Mouse (Mus musculus) embryonic fibroblast, embryonic 13.5 days (primary cell): ENCODE results near the gene Gtf2f2. TPM values are rescaled to one million over a fixed set of nuclear protein-coding genes. Genes with fewer than 3 reads are reported as not detected.

Experiments used
- H3K27ac ChIP-seq: 2 replicates; pipeline ENCODE4 v1.5.1; 2012; ENCODE audit warnings: low read length, control low read depth, inconsistent platforms; ENCODE audit not compliant: insufficient read depth
- H3K4me1 ChIP-seq: 2 replicates; pipeline ENCODE4 v1.6.1; 2011; ENCODE audit warnings: low read length; ENCODE audit not compliant: control insufficient read depth, insufficient read depth
- H3K4me3 ChIP-seq: 2 replicates; pipeline ENCODE4 v1.5.1; 2011; ENCODE audit warnings: mild to moderate bottlenecking, control low read depth, low read length; ENCODE audit not compliant: insufficient read depth
- CTCF ChIP-seq: IDR thresholded peaks from 2 replicates; pipeline ENCODE4 v1.5.1; 2011; ENCODE audit warnings: mild to moderate bottlenecking, control low read depth, low read length, moderate library complexity, borderline replicate concordance; ENCODE audit not compliant: insufficient read depth
- POLR2A ChIP-seq: IDR thresholded peaks from 2 replicates; pipeline ENCODE4 v1.6.1; 2011; ENCODE audit warnings: low read depth, mild to moderate bottlenecking, control low read depth, low read length, moderate library complexity
- polyA plus RNA-seq: library from polyadenylated mRNA; stranded (reverse); fragments of >200 nt; gene quantifications from 2 replicates; pipeline ENCODE4 v1.2.4, GENCODE M21; 2011; ENCODE audit warnings: low read depth; ENCODE audit not compliant: missing spikeins, insufficient read length

Gtf2f2 gene
- polyA plus RNA-seq, 1 experiment, result 23.9 TPM

DNA sequence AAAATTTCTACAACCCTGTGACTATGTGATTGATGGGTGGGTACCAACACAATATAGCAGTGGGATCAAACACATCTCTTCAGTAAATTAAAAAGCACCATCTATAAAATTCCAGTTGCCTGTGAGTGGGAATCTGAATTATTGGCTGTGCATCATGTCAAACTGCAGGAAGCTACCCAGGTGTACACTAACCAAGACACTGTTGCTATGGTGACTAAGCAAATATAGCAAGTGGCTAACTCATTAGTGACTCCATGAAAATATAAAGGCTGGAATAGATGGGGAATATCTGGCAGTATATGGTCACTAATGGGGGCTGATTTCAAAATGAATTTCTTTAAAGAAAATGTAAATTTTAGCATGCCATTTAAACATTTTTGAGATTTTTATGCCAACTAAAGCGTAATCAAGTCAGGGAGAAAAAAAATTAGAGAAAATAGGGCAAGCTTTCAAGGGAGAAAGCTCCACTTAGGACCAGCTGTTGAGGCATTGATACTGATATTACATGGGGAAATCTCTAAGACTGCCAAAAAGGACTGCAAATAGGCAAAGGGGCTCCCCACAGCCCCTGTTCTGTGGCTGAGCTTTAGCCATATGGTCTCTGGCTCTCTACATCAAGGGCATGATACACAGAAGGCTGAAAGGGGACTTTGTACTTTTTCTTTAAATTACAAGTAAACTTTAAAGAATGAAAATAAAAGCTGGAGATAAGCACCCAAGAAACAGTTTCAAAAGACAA is 87.2 kb downstream of the Gtf2f2 start:
- no peak overlapping the region for H3K4me3 ChIP-seq
- H3K4me1 ChIP-seq, result peaks cover 4% of the 10 kb centered on the region; the same call in 1 of the 2 replicates
- TF ChIP-seq CTCF, result no peak
- TF ChIP-seq POLR2A, result no peak
- no peak overlapping the region for H3K27ac ChIP-seq

DNA sequence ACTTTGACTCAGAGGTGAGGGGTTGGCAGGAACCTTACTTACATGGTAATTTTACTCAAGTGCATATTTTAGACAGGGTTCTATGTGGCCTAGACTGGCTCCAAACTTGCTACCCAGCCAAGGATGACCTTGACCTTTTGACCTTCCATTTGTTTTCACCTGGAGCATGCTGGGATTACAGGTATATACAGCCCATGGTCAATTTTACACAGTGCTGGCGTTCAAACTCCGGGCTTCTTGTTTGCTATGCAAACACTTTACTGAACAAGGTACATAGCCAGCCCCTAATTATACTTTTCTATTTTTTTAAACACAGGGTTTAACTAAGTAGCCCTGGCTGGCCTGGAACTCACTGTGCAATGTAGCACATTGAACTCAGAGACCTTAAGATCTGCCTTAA is 98.0 kb downstream of the Gtf2f2 start:
- H3K4me3 ChIP-seq, result no peak overlapping the region
- no peak overlapping the region for H3K27ac ChIP-seq
- no peaks in the 10 kb centered on the region for H3K4me1 ChIP-seq
- TF ChIP-seq POLR2A (no peak), CTCF (no peak)

DNA sequence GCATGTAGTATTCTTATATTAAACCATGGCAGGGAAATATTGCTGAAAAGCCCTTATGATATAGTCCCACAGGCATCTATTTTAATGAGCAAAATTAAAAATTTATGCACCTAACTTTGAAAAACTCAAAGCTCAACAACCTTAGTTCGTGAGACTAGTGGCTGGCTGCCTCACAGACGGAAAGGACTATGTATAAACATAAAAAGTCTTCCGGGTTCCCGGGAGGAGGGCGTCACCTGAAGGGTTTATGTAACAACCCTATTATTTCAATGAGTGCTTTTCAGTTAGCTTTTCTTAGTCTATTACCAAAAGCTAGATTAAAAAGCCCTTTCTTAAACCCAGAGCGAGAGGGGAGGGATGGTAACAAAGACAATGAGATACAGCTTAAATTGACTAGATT is 98.7 kb downstream of the Gtf2f2 start:
- no peaks in the 10 kb centered on the region for H3K4me1 ChIP-seq
- H3K4me3 ChIP-seq, result no peak overlapping the region
- no peak for TF ChIP-seq POLR2A
- TF ChIP-seq CTCF, result no peak
- H3K27ac ChIP-seq, result no peak overlapping the region

- no peak overlapping the region for H3K4me3 ChIP-seq
These were observed 103.7 kb downstream of the Gtf2f2 start for GRCm38 (mm10) chr14:75906931-75907330.

GRCm38 (mm10) chr14:75904972-75905371 is 105.7 kb downstream of the Gtf2f2 start:
- H3K4me3 ChIP-seq, result no peak overlapping the region

More at GRCm38 (mm10) chr14:75906931-75907330, 103.7 kb downstream of the Gtf2f2 start:
- Histone ChIP-seq H3K27ac (no peak overlapping the region), H3K4me1 (peaks cover 6% of the 10 kb centered on the region)
- TF ChIP-seq CTCF, result no peak
- no peak for TF ChIP-seq POLR2A

DNA sequence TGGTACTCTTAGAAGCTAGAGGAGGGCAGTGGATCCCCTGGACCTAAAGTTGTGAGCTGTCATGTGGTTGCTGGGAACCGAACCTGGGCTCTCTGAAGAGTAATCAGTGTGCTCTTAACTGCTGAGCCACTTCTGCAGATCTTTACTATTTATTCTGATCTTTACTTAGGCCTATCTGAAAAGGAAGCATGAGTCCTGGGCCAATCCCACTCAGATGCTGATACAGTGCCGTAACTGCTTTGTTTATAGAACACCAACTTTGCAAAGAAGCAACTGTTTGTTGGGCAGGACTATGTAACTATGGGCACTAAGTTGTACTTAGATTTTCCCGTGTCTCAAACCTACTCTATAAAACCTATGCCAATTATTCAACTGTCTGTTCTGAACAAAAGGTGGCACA is 107.5 kb downstream of the Gtf2f2 start:
- TF ChIP-seq POLR2A (no peak), CTCF (no peak)
- Histone ChIP-seq H3K4me3 (no peak overlapping the region), H3K4me1 (peaks cover 6% of the 10 kb centered on the region), H3K27ac (no peak overlapping the region)

More at GRCm38 (mm10) chr14:75904972-75905371, 105.7 kb downstream of the Gtf2f2 start:
- Histone ChIP-seq H3K27ac (no peak overlapping the region), H3K4me1 (peaks cover 6% of the 10 kb centered on the region)
- TF ChIP-seq POLR2A, result no peak
- no peak for TF ChIP-seq CTCF

DNA sequence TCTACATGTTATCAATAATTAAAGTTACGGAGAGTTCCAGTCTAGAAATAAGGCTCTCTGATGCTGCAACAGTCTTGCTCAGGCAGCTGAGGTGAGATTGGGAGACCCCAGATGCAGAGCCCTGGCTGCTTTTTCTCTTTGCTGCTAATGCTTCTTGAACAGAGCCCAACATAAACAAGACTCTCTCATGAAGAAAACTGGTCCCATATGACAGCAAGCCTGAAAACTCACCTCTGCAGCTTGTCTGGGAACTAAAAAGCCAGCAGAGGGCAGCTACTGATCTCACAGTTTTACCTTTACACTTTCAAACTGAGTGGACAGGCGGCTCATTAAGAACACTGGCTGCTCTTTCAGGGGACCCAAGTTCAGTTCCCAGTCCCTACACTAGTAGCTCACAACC is 108.7 kb downstream of the Gtf2f2 start:
- peak overlapping the region; percentile 39; the same call in 1 of the 2 replicates for H3K27ac ChIP-seq
- H3K4me1 ChIP-seq, result peaks cover 6% of the 10 kb centered on the region
- H3K4me3 ChIP-seq, result no peak overlapping the region
- TF ChIP-seq POLR2A (no peak), CTCF (no peak)

- no peak overlapping the region for H3K27ac ChIP-seq
- H3K4me3 ChIP-seq, result no peak overlapping the region
- no peak for TF ChIP-seq CTCF
- TF ChIP-seq POLR2A, result no peak
- H3K4me1 ChIP-seq, result peaks cover 6% of the 10 kb centered on the region
These were observed 109.7 kb downstream of the Gtf2f2 start for GRCm38 (mm10) chr14:75900793-75901499.

DNA sequence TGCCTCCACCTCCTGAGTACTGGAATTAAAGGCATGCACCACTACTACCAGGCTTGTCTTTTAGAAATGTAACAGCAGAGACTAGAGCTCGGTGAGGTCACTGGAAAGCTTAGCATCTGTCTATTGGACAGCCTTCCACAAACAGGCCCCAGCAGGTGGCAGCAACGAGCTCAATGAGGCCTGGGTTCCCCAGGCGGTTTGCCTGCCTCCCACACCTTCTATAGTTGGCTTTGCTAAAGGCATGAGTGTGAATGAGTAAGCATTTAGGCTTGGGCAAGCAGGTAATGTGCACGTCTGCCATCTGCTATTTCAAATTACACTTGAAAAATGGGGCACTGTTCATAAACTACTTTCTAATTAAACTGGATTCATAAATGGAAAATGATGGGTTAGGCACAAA is 111.1 kb downstream of the Gtf2f2 start:
- H3K27ac ChIP-seq, result no peak overlapping the region
- H3K4me1 ChIP-seq, result peaks cover 6% of the 10 kb centered on the region
- TF ChIP-seq POLR2A (no peak), CTCF (peak; percentile 68)
- no peak overlapping the region for H3K4me3 ChIP-seq

DNA sequence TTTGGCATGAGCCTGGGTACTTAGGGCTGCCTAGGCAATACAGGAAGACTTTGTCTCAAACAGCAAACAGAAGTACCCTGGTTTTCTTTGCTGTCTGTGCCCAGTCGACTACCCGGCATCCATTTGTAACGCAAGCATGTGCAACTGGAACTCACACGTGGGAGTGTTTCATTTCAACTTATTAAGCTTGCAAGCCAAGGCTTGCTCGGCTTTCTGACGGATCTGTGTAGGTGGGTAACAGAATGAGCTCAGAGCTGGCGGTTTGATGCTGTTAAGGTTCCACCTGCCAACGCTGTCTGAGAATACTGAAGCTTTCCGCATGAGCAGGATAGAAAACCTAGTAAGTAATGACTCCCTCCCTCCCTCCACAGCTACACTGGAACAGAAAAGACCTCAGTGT is 118.5 kb downstream of the Gtf2f2 start:
- Histone ChIP-seq H3K4me3 (no peak overlapping the region), H3K4me1 (no peaks in the 10 kb centered on the region), H3K27ac (no peak overlapping the region)
- TF ChIP-seq CTCF, result no peak
- TF ChIP-seq POLR2A, result no peak
